Mouse (Mus musculus) intestine, embryonic 14.5 days (tissue): ENCODE results near the gene Ror1. TPM values are rescaled to one million over a fixed set of nuclear protein-coding genes. Genes with fewer than 3 reads are reported as not detected.

Experiments used
- ATAC-seq: fragments of 200-750 bp; cut with Nextera tagmentation; replicated peaks from 2 replicates; pipeline ENCODE4 v1.8.0; 2017; ENCODE audit warnings: low read depth, moderate number of reproducible peaks, moderate TSS enrichment, moderate library complexity; ENCODE audit not compliant: low FRiP score, low TSS enrichment
- DNase-seq: peaks from one replicate; pipeline ENCODE4 v3.0.0-alpha.2; 2018; ENCODE audit warnings: low spot score
- H3K27ac ChIP-seq: fragments of 300-500 bp; sonication (generic); 2 replicates; pipeline ENCODE4 v1.5.1; 2014; ENCODE audit warnings: low read depth, mild to moderate bottlenecking, control low read depth
- H3K27me3 ChIP-seq: fragments of 300-500 bp; sonication (generic); replicated peaks from 2 replicates; pipeline ENCODE4 v1.6.1; 2014; ENCODE audit warnings: low read length, control low read depth; ENCODE audit not compliant: control insufficient read depth, insufficient read depth
- H3K36me3 ChIP-seq: fragments of 300-500 bp; sonication (generic); 2 replicates; pipeline ENCODE4 v1.6.1; 2014; ENCODE audit warnings: low read length, control low read depth; ENCODE audit not compliant: control insufficient read depth, insufficient read depth
- H3K4me1 ChIP-seq: fragments of 300-500 bp; sonication (generic); replicated peaks from 2 replicates; pipeline ENCODE4 v1.6.1; 2014; ENCODE audit warnings: low read length, control low read depth, mixed read lengths; ENCODE audit not compliant: control insufficient read depth, insufficient read depth
- H3K4me2 ChIP-seq: fragments of 300-500 bp; sonication (generic); 2 replicates; pipeline ENCODE4 v1.6.1; 2014; ENCODE audit warnings: low read length
- H3K4me3 ChIP-seq: fragments of 300-500 bp; sonication (generic); 2 replicates; pipeline ENCODE4 v1.5.1; 2014; ENCODE audit warnings: low read depth, low read length, control low read depth, mixed read lengths
- H3K9ac ChIP-seq: fragments of 300-500 bp; sonication (generic); 2 replicates; pipeline ENCODE4 v1.6.1; 2014; ENCODE audit warnings: mild to moderate bottlenecking, low read length
- H3K9me3 ChIP-seq: fragments of 300-500 bp; sonication (generic); 2 replicates; pipeline ENCODE4 v1.6.1; 2016; ENCODE audit warnings: low read length, control low read depth; ENCODE audit not compliant: control insufficient read depth
- whole genome bisulfite sequencing: fragments of 180-500 bp; shearing (Covaris S2); extraction: QIAGEN DNeasy Blood & Tissue Kit; methylation state at CpG from one replicate; pipeline ENCODE4 v1.1.7; 2014; 5-methylcytosine and 5-hydroxymethylcytosine counted together
- polyA plus RNA-seq: library from polyadenylated mRNA; unstranded; fragments of >200 nt; fragmentation: Nextera tagmentation; extraction: Ambion mirVana; gene quantifications from 2 replicates; pipeline ENCODE4 v1.2.1, GENCODE M21; 2014

The Ror1 gene
- polyA plus RNA-seq, 1 experiment from 2014 or later: 12.1 TPM

DNA sequence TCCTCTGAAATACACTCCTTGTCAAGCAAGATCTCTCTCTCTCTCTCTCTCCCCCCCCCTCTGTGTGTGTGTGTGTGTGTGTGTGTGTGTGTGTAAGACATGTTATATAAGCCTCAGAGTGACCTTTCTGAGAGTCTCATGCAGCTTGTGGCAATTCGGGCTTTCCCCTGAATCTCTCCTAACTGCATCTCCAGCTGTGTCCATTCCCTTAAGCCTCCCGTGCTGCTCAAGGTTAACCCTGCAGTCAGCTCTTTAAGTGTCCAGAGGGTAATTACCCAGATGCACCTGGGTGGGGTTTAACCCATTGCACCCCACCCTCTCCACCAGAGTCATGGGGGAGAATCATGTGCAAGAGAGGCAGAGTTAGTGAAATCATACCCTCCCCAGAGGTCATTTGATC lies 105.7 kb downstream of the Ror1 start:
- 58% methylated on average over 2 of the region's 2 CpGs for WGBS

GRCm38 (mm10) chr4:100203066-100203465 lies 107.5 kb downstream of the Ror1 start:
- Histone ChIP-seq H3K4me3 (no peak overlapping the region), H3K27ac (no peak overlapping the region), H3K4me1 (no peaks in the 10 kb centered on the region), H3K36me3 (no peaks in the 10 kb centered on the region), H3K4me2 (no peak overlapping the region), H3K9ac (no peak overlapping the region), H3K27me3 (no peaks in the 10 kb centered on the region), H3K9me3 (no peaks in the 10 kb centered on the region)
- 38% methylated on average over 5 of the region's 5 CpGs for WGBS
- no peak for DNase-seq
- no peak for ATAC-seq

More for the DNA sequence above, 105.7 kb downstream of the Ror1 start:
- peaks cover 3% of the 10 kb centered on the region; the same call in 1 of the 2 replicates for H3K4me1 ChIP-seq
- no peak overlapping the region for H3K4me3 ChIP-seq
- no peaks in the 10 kb centered on the region for H3K27me3 ChIP-seq
- H3K9me3 ChIP-seq: no peaks in the 10 kb centered on the region
- ATAC-seq (no peak), DNase-seq (no peak)
- no peaks in the 10 kb centered on the region for H3K36me3 ChIP-seq
- no peak overlapping the region for H3K9ac ChIP-seq
- no peak overlapping the region for H3K27ac ChIP-seq
- H3K4me2 ChIP-seq: no peak overlapping the region

GRCm38 (mm10) chr4:100203688-100204087 lies 108.1 kb downstream of the Ror1 start:
- H3K4me1 ChIP-seq: no peaks in the 10 kb centered on the region
- H3K36me3 ChIP-seq: no peaks in the 10 kb centered on the region
- H3K9ac ChIP-seq: no peak overlapping the region
- no peak overlapping the region for H3K27ac ChIP-seq
- WGBS: 68% methylated on average over 5 of the region's 5 CpGs
- no peak overlapping the region for H3K4me2 ChIP-seq
- no peak overlapping the region for H3K4me3 ChIP-seq
- ATAC-seq (no peak), DNase-seq (no peak)
- H3K27me3 ChIP-seq: no peaks in the 10 kb centered on the region
- no peaks in the 10 kb centered on the region for H3K9me3 ChIP-seq

- H3K27ac ChIP-seq: no peak overlapping the region
- no peak for DNase-seq
- no peaks in the 10 kb centered on the region for H3K9me3 ChIP-seq
- no peak for ATAC-seq
- H3K27me3 ChIP-seq: no peaks in the 10 kb centered on the region
- H3K4me1 ChIP-seq: no peaks in the 10 kb centered on the region
- no peak overlapping the region for H3K4me2 ChIP-seq
- no peaks in the 10 kb centered on the region for H3K36me3 ChIP-seq
- WGBS: 74% methylated on average over 12 of the region's 12 CpGs
- no peak overlapping the region for H3K9ac ChIP-seq
- H3K4me3 ChIP-seq: no peak overlapping the region
These were observed 108.8 kb downstream of the Ror1 start for GRCm38 (mm10) chr4:100204381-100204780.

DNA sequence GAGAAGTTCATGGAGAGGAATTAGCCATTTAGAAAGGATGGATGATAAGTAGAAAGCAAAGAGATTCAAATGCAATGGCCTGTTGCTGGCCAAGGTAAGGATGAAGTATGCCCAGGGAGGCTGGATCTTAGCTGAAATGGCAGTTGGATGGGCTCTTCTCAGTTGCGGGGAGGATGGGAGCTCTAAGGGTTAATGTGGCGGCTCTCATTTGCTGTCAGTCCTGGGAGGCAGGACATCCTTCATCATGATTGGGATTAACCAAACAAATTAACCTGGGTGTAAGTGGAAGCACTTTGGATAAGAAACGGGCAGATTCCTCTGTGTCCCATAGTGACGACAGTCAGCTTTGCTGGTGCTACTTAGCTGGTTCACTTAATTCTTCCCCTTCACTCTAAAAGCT lies 112.5 kb downstream of the Ror1 start:
- Histone ChIP-seq H3K27ac (no peak overlapping the region), H3K4me2 (no peak overlapping the region), H3K36me3 (no peaks in the 10 kb centered on the region), H3K27me3 (no peaks in the 10 kb centered on the region), H3K9me3 (no peaks in the 10 kb centered on the region), H3K4me1 (no peaks in the 10 kb centered on the region), H3K9ac (no peak overlapping the region), H3K4me3 (no peak overlapping the region)
- 58% methylated on average over 4 of the region's 4 CpGs for WGBS
- ATAC-seq (no peak), DNase-seq (peak; percentile 3)

DNA sequence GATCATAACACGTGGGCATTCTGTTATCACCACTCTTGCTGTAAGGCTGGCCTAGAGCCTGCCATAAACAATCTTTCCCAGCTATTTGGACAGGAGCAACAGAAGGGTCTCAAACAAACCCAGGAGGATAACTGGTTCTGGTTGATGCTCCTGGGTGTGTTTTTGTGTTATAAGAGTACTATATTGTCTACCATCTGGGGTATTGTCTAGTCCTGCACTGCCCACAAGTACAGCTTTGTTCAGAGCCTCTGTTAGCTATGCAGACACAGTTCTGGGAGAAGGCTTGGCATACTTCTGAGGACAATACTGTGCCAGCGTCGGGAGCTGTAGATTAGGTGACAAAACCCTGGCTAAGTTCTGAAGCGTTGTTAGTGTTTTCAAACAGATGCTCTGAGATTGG lies 113.5 kb downstream of the Ror1 start:
- DNase-seq (no peak), ATAC-seq (no peak)
- no peak overlapping the region for H3K9ac ChIP-seq
- H3K27ac ChIP-seq: no peak overlapping the region
- 73% methylated on average over 4 of the region's 4 CpGs for WGBS
- H3K4me2 ChIP-seq: no peak overlapping the region
- H3K9me3 ChIP-seq: no peaks in the 10 kb centered on the region
- H3K4me3 ChIP-seq: no peak overlapping the region
- no peaks in the 10 kb centered on the region for H3K27me3 ChIP-seq
- no peaks in the 10 kb centered on the region for H3K36me3 ChIP-seq
- H3K4me1 ChIP-seq: no peaks in the 10 kb centered on the region; the same call in 1 of the 2 replicates

GRCm38 (mm10) chr4:100211331-100211730 lies 115.7 kb downstream of the Ror1 start:
- WGBS: 77% methylated on average over 4 of the region's 4 CpGs
- Histone ChIP-seq H3K4me1 (peaks cover 15% of the 10 kb centered on the region), H3K36me3 (no peaks in the 10 kb centered on the region), H3K27me3 (no peaks in the 10 kb centered on the region), H3K9ac (no peak overlapping the region), H3K27ac (no peak overlapping the region), H3K4me2 (no peak overlapping the region), H3K4me3 (no peak overlapping the region), H3K9me3 (no peaks in the 10 kb centered on the region)
- ATAC-seq (no peak), DNase-seq (peak; percentile 44)

DNA sequence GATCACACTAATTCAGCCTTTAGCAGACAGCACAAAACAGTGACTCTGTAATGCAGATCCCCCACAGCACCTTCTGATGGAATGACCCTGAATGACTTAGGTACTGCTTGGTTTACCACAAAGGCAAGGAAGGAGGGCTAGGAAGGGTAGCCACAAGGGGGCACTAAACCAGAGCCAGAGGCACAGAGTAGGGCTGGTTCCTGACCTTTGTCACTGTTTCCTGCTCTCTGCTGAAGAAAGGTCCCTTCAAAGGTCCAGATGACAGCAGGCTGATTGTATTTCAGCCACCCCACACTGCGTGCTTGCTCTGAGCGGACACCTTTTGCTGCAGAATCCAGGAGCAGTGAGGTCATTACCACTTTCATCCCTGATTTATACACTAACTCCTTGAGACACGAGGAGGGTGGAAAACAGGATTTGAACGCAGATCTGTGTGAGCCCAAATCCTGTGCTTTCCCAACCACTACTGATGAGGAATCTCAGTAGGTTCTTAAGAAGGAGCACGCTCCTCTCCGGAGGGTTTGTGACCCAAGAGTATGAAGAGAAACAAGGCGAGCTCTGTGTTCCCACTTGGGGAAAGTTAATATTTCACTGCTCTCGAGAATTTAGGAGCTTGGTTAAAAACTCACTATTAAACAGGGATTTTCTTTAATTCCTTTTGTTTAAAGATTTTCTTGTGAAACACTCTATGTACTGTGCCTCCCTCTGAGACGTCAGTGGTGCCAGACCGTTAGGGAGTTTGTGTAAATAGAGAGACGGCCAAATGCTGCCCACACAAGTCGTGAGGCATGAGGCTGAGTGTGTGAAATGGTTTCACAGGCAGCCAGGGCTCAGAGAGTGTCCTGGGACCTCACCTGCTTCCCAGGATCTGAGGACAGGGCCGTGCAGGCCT lies 119.0 kb downstream of the Ror1 start:
- H3K9ac ChIP-seq: no peak overlapping the region
- H3K27ac ChIP-seq: 0 out of 2 replicates have a peak overlapping the region, but pooled peaks have one; percentile 22
- ATAC-seq (no peak), DNase-seq (peak; percentile 61)
- no peaks in the 10 kb centered on the region for H3K36me3 ChIP-seq
- WGBS: 43% methylated on average over 13 of the region's 13 CpGs
- no peaks in the 10 kb centered on the region for H3K9me3 ChIP-seq
- no peak overlapping the region for H3K4me3 ChIP-seq
- no peaks in the 10 kb centered on the region for H3K27me3 ChIP-seq
- no peak overlapping the region for H3K4me2 ChIP-seq
- peaks cover 20% of the 10 kb centered on the region for H3K4me1 ChIP-seq

- Histone ChIP-seq H3K4me3 (no peak overlapping the region), H3K4me1 (peaks cover 20% of the 10 kb centered on the region), H3K4me2 (no peak overlapping the region), H3K9ac (no peak overlapping the region), H3K27me3 (no peaks in the 10 kb centered on the region), H3K36me3 (no peaks in the 10 kb centered on the region), H3K27ac (no peak overlapping the region), H3K9me3 (no peaks in the 10 kb centered on the region)
- no peak for DNase-seq
- 0 out of 2 replicates have a peak, but pooled peaks have one; percentile 15 for ATAC-seq
- WGBS: 34% methylated on average over 3 of the region's 3 CpGs
These were observed 121.0 kb downstream of the Ror1 start for GRCm38 (mm10) chr4:100216587-100216986.
